Mouse (Mus musculus) liver, adult 2 months (tissue): ENCODE results near the gene Psmc3ip. TPM values are rescaled to one million over a fixed set of nuclear protein-coding genes. Genes with fewer than 3 reads are reported as not detected.

Experiments used
- DNase-seq: peaks from one replicate; pipeline ENCODE4 v3.0.0-alpha.2; 2011; ENCODE audit warnings: low read depth, low spot score; ENCODE audit errors: extremely low read depth
- H3K27ac ChIP-seq: fragments of 200-500 bp; replicated peaks from 2 replicates; pipeline ENCODE4 v1.5.1; 2012; ENCODE audit warnings: low read depth, mild to moderate bottlenecking, control low read depth, inconsistent platforms, low read length; ENCODE audit not compliant: insufficient read depth
- H3K27me3 ChIP-seq: fragments of 200-500 bp; 2 replicates; pipeline ENCODE4 v1.6.1; 2012; ENCODE audit warnings: mild to moderate bottlenecking, moderate library complexity, low read length, inconsistent platforms; ENCODE audit not compliant: control insufficient read depth, insufficient read depth
- H3K36me3 ChIP-seq: fragments of 200-500 bp; 2 replicates; pipeline ENCODE4 v1.6.1; 2012; ENCODE audit warnings: low read length, inconsistent platforms; ENCODE audit not compliant: control insufficient read depth, insufficient read depth
- H3K4me1 ChIP-seq: fragments of 200-500 bp; 2 replicates; pipeline ENCODE4 v1.6.1; 2011; ENCODE audit warnings: low read length; ENCODE audit not compliant: control insufficient read depth, insufficient read depth
- H3K4me3 ChIP-seq: fragments of 200-500 bp; 2 replicates; pipeline ENCODE4 v1.5.1; 2011; ENCODE audit warnings: low read depth, mild to moderate bottlenecking, control low read depth, low read length, moderate library complexity; ENCODE audit not compliant: insufficient read depth
- H3K79me2 ChIP-seq: fragments of 200-500 bp; 2 replicates; pipeline ENCODE4 v1.6.1; 2012; ENCODE audit warnings: inconsistent platforms, mild to moderate bottlenecking, low read length, moderate library complexity; ENCODE audit not compliant: control insufficient read depth, insufficient read depth
- H3K9ac ChIP-seq: fragments of 200-500 bp; 2 replicates; pipeline ENCODE4 v1.6.1; 2012; ENCODE audit warnings: low read depth, mild to moderate bottlenecking, control low read depth, inconsistent platforms, low read length
- CTCF ChIP-seq: fragments of 200-500 bp; IDR thresholded peaks from 2 replicates; pipeline ENCODE4 v1.5.1; 2011; ENCODE audit warnings: low read depth, low read length, control low read depth
- POLR2A ChIP-seq: fragments of 200-500 bp; IDR thresholded peaks from 2 replicates; pipeline ENCODE4 v1.6.1; 2011; ENCODE audit warnings: low read length, control low read depth; ENCODE audit not compliant: insufficient read depth; ENCODE audit errors: extremely low read depth
- WGBS: fragments of 180-500 bp; shearing (Covaris S2); methylation state at CpG from one replicate; pipeline ENCODE4 v1.1.7; 2018; 5-methylcytosine and 5-hydroxymethylcytosine counted together
- polyA plus RNA-seq: library from polyadenylated mRNA; depleted of rRNA; stranded (reverse); fragments of >200 nt; gene quantifications from 2 replicates; pipeline ENCODE4 v1.2.3, GENCODE M21; 2012
- total RNA-seq: library from RNA; depleted of rRNA; stranded (reverse); fragments of >200 nt; gene quantifications from 2 replicates; pipeline ENCODE4 v1.2.3, GENCODE M21; 2014

Psmc3ip gene
- total and polyA plus RNA-seq, 2 experiments, result 0.39 to 0.55 TPM

DNA sequence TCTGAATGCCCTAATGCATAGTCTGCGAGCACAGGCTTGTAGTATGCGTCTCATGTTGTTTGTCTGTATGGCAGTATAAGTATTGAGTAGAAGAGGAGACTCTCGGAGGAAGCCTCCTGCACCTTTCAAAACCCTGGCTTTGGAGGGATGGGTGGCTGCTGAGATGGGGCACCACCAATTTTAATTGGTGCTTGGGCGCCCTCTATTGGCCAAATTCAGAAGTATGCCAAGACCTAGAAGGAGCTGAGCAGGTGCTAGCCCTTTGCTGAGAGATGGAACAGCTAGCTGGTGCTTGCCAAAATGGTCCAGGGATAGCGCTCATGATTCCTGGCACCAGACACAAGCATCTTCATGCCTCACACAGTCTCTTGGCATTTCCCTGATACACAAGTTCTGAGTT is 37.4 kb downstream of the Psmc3ip start:
- Histone ChIP-seq H3K79me2 (no peaks in the 10 kb centered on the region), H3K4me3 (no peak overlapping the region), H3K27me3 (no peaks in the 10 kb centered on the region), H3K4me1 (peaks cover 15% of the 10 kb centered on the region), H3K36me3 (0 out of 2 replicates have a peak, but pooled peaks cover 2% of the 10 kb centered on the region), H3K27ac (no peak overlapping the region), H3K9ac (no peak overlapping the region)
- TF ChIP-seq POLR2A, result no peak
- TF ChIP-seq CTCF, result peak; percentile 70
- peak; percentile 41 for DNase-seq
- WGBS, result 37% methylated on average over 5 of the region's 5 CpGs

DNA sequence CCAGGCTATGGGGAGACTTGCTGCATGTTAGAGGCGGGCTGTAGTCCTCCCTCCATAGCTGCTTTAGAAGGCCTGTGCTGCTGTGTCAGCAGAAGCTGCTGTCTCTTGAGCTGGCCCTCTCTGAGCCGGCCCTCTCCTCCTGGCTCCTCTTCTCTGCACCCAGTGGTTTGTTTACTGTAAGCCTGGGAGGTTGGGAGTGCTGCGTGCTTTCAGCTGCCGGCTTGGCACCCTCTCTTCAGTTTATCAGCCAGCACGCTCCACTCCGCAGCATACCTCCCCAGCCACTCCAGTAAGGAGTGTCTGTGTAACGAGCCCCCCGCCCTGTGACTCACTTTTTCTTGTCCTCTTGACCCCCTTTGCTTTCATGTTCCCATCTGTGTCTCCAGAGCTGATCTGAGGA is 38.4 kb downstream of the Psmc3ip start:
- Histone ChIP-seq H3K4me1 (peaks cover 8% of the 10 kb centered on the region), H3K4me3 (no peak overlapping the region), H3K9ac (peak overlapping the region; percentile 32), H3K36me3 (0 out of 2 replicates have a peak, but pooled peaks cover 2% of the 10 kb centered on the region), H3K27me3 (no peaks in the 10 kb centered on the region), H3K79me2 (no peaks in the 10 kb centered on the region), H3K27ac (peak overlapping the region; percentile 8)
- DNase-seq, result peak; percentile 77
- no peak for TF ChIP-seq CTCF
- no peak for TF ChIP-seq POLR2A
- 21% methylated on average over 8 of the region's 8 CpGs for WGBS

DNA sequence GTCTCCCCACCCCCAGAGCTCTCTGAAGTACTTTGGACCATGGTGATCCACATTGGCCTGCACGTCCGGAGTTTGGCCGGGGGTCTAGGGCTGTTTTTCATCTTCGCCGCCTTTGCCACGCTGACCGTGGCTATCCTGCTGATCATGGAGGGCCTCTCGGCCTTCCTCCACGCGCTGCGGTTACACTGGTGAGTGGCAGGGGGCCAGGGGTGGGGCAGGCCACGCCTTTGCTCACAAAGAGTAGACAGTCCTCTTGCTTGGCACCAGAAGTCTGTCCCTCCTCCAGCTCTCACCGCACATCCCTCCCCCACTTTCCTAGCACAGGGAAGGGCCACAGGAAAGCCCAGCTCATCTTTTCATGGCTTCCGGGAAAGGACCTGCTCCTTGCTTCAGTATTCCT is 39.8 kb downstream of the Psmc3ip start:
- no peak overlapping the region for H3K9ac ChIP-seq
- H3K79me2 ChIP-seq, result no peaks in the 10 kb centered on the region
- no peak overlapping the region for H3K4me3 ChIP-seq
- H3K4me1 ChIP-seq, result peaks cover 12% of the 10 kb centered on the region
- DNase-seq, result no peak
- 0 out of 2 replicates have a peak, but pooled peaks cover 2% of the 10 kb centered on the region for H3K36me3 ChIP-seq
- H3K27ac ChIP-seq, result no peak overlapping the region
- H3K27me3 ChIP-seq, result no peaks in the 10 kb centered on the region
- no peak for TF ChIP-seq POLR2A
- TF ChIP-seq CTCF, result no peak
- 81% methylated on average over 14 of the region's 14 CpGs for WGBS

DNA sequence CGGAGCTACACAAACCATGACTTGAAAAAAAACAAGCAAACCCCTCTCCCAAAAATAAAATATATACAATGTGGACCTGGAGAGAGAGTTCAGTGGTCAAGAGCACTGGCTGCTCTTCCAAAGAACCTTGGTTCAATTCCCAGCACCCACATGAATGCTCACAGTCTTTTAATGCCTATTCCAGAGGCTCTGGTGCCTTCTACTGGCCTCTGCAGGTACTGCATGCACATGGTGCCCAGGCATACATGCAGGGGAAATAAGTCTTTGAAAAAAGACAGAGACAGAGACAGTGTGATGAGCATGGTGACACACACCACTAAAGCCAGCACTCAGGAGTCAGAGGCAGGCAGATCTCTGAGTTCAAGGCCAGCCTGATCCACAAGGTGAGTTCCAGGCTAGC is 41.3 kb downstream of the Psmc3ip start:
- Histone ChIP-seq H3K36me3 (0 out of 2 replicates have a peak, but pooled peaks cover 2% of the 10 kb centered on the region), H3K4me3 (no peak overlapping the region)

DNA sequence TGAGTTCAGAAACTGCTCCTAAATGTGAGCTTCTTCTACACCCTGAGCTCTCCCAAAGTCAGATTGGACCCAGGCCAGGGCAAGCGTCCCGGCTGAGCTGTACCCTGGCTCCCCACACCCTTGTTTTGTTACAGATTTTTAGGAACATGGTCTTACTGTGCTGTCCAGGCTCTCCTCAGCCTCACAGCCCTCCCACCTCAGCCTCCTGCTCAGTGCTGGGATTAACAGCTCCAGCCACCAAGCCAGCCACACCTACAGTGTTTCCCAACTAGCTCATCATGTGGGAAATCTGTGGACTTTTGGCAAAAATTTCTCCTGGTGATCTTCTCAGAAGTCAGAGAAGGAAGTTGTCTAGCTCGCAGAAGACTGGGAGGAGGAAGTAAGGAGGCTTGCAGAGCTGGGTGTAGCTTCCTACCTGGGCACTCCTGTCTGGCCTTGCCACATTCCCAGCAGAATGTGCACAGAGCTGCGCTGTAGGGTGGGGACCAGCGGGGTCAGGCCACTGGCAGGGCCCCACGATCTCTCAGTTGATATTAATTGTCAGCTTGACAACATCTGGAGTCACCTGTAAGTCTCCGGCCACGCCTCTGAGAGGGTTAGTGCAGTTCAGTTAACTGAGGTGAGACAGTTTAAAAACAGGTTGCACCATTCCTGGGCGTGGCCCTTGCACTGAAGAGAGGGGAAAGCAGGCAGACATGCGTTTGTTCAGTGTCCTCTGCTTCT is 42.3 kb downstream of the Psmc3ip start:
- DNase-seq, result no peak
- Histone ChIP-seq H3K27me3 (no peaks in the 10 kb centered on the region), H3K36me3 (peaks cover 2% of the 10 kb centered on the region; the same call in 1 of the 2 replicates), H3K4me1 (peaks cover 12% of the 10 kb centered on the region), H3K27ac (no peak overlapping the region), H3K9ac (no peak overlapping the region), H3K79me2 (no peaks in the 10 kb centered on the region), H3K4me3 (no peak overlapping the region)
- 80% methylated on average over 10 of the region's 10 CpGs for WGBS
- TF ChIP-seq POLR2A, result no peak
- TF ChIP-seq CTCF, result no peak

More for the DNA sequence above, 41.3 kb downstream of the Psmc3ip start:
- Histone ChIP-seq H3K4me1 (peaks cover 12% of the 10 kb centered on the region), H3K79me2 (no peaks in the 10 kb centered on the region), H3K9ac (no peak overlapping the region), H3K27ac (no peak overlapping the region), H3K27me3 (no peaks in the 10 kb centered on the region)
- TF ChIP-seq CTCF (peak; percentile 46; the same call in 1 of the 2 replicates), POLR2A (no peak)
- WGBS, result 100% methylated on average over 1 of the region's 1 CpGs
- DNase-seq, result no peak

DNA sequence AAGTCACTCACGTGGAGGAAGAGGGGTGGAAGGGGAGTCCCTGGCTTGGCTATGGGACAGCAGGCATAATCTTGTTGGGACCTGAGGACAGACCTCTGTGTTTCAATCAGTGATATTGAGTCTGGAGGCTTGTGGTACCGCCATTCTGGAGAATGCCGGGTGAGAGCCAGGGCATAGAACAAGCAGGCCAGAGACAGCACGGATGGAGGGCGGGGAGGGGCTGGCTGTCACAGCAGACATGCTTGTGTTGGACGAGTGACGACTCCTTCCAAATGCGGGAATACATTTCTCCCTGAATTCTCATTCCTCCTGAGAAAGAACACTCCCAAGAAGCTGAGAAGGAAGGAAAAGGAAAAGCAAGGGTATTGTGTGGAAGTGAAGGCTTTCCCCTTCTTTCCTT is 43.6 kb downstream of the Psmc3ip start:
- Histone ChIP-seq H3K4me1 (peaks cover 6% of the 10 kb centered on the region), H3K4me3 (no peak overlapping the region), H3K36me3 (peaks cover 2% of the 10 kb centered on the region; the same call in 1 of the 2 replicates), H3K27me3 (no peaks in the 10 kb centered on the region), H3K9ac (no peak overlapping the region), H3K27ac (no peak overlapping the region), H3K79me2 (no peaks in the 10 kb centered on the region)
- TF ChIP-seq POLR2A (no peak), CTCF (no peak)
- no peak for DNase-seq
- WGBS, result 91% methylated on average over 8 of the region's 8 CpGs
